Mouse (Mus musculus): ENCODE measurements at regions not wholly inside any gene's neighbourhood (a gene's known extent, or its start where the extent isn't known, plus 50 kb on each side); places are given as distances from the start of the nearest gene placed in this dataset.

- Histone ChIP-seq H3K4me3 (ENCODE audit: low read depth, low read length) (no peak overlapping the region), H3K36me3 (replicated peaks) (no peaks in the 10 kb centered on the region), H3K9me3 (replicated peaks) (peaks cover 48% of the 10 kb centered on the region), H3K27me3 (ENCODE audit: insufficient read depth, low read length) (no peaks in the 10 kb centered on the region), H3K4me1 (ENCODE audit: insufficient read depth, low read depth, low read length) (no peaks in the 10 kb centered on the region)
- TF ChIP-seq POLR2AphosphoS5 (IDR thresholded peaks at IDR 0.05; ENCODE audit: insufficient replicate concordance, low read depth, low read length) = no peak
- no peak for TF ChIP-seq CTCF (IDR thresholded peaks at IDR 0.05; ENCODE audit: low read depth, low read length)
- TF ChIP-seq GATA1 (IDR thresholded peaks at IDR 0.05; ENCODE audit: borderline replicate concordance, low read length) = no peak
- no peak for TF ChIP-seq TAL1 (conservative IDR thresholded peaks at IDR 0.05; ENCODE audit: low read depth, low read length)
- TF ChIP-seq GATA2 (IDR thresholded peaks at IDR 0.05; ENCODE audit: borderline replicate concordance, low read depth, low read length) = no peak
- no peak for ATAC-seq (ENCODE audit: extremely low read depth, insufficient number of reproducible peaks, low FRiP score, poor library complexity, severe bottlenecking)
- DNase-seq (ENCODE audit: low spot score) = no peak
These were observed 184.9 kb upstream of the Nlrp1b start for GRCm38 (mm10) chr11:71415451-71415850.

GRCm38 (mm10) chr11:71422291-71422840 lies 191.8 kb upstream of the Nlrp1b start:
- H3K4me1 ChIP-seq (ENCODE audit: insufficient read depth, low read depth, low read length) = no peaks in the 10 kb centered on the region
- ATAC-seq (ENCODE audit: extremely low read depth, insufficient number of reproducible peaks, low FRiP score, poor library complexity, severe bottlenecking) = no peak
- no peak overlapping the region for H3K4me3 ChIP-seq (ENCODE audit: low read depth, low read length)
- H3K9me3 ChIP-seq (replicated peaks) = peaks cover 54% of the 10 kb centered on the region
- H3K36me3 ChIP-seq (replicated peaks) = no peaks in the 10 kb centered on the region
- TF ChIP-seq TAL1 (conservative IDR thresholded peaks at IDR 0.05; ENCODE audit: low read depth, low read length) (no peak), CTCF (IDR thresholded peaks at IDR 0.05; ENCODE audit: low read depth, low read length) (no peak), POLR2AphosphoS5 (IDR thresholded peaks at IDR 0.05; ENCODE audit: insufficient replicate concordance, low read depth, low read length) (no peak), GATA2 (IDR thresholded peaks at IDR 0.05; ENCODE audit: borderline replicate concordance, low read depth, low read length) (no peak), GATA1 (IDR thresholded peaks at IDR 0.05; ENCODE audit: borderline replicate concordance, low read length) (no peak)
- no peaks in the 10 kb centered on the region for H3K27me3 ChIP-seq (ENCODE audit: insufficient read depth, low read length)
- no peak for DNase-seq (ENCODE audit: low spot score)

- ATAC-seq (ENCODE audit: extremely low read depth, insufficient number of reproducible peaks, low FRiP score, poor library complexity, severe bottlenecking) = no peak
- H3K4me1 ChIP-seq (ENCODE audit: insufficient read depth, low read depth, low read length) = no peaks in the 10 kb centered on the region
- no peaks in the 10 kb centered on the region for H3K36me3 ChIP-seq (replicated peaks)
- H3K9me3 ChIP-seq (replicated peaks) = peaks cover 52% of the 10 kb centered on the region
- TF ChIP-seq GATA1 (IDR thresholded peaks at IDR 0.05; ENCODE audit: borderline replicate concordance, low read length) = no peak
- DNase-seq (ENCODE audit: low spot score) = no peak
- H3K27me3 ChIP-seq (ENCODE audit: insufficient read depth, low read length) = no peaks in the 10 kb centered on the region
- H3K4me3 ChIP-seq (ENCODE audit: low read depth, low read length) = no peak overlapping the region
These were observed 192.7 kb upstream of the Nlrp1b start for GRCm38 (mm10) chr11:71423242-71423641.

GRCm38 (mm10) chr11:71424879-71425278 lies 194.3 kb upstream of the Nlrp1b start:
- DNase-seq (ENCODE audit: low spot score) (no peak), ATAC-seq (ENCODE audit: extremely low read depth, insufficient number of reproducible peaks, low FRiP score, poor library complexity, severe bottlenecking) (no peak)
- Histone ChIP-seq H3K27me3 (ENCODE audit: insufficient read depth, low read length) (no peaks in the 10 kb centered on the region), H3K4me1 (ENCODE audit: insufficient read depth, low read depth, low read length) (no peaks in the 10 kb centered on the region), H3K4me3 (ENCODE audit: low read depth, low read length) (no peak overlapping the region), H3K36me3 (replicated peaks) (no peaks in the 10 kb centered on the region), H3K9me3 (replicated peaks) (peaks cover 61% of the 10 kb centered on the region)
- TF ChIP-seq GATA1 (IDR thresholded peaks at IDR 0.05; ENCODE audit: borderline replicate concordance, low read length) (no peak), POLR2AphosphoS5 (IDR thresholded peaks at IDR 0.05; ENCODE audit: insufficient replicate concordance, low read depth, low read length) (no peak), CTCF (IDR thresholded peaks at IDR 0.05; ENCODE audit: low read depth, low read length) (no peak), TAL1 (conservative IDR thresholded peaks at IDR 0.05; ENCODE audit: low read depth, low read length) (no peak), GATA2 (IDR thresholded peaks at IDR 0.05; ENCODE audit: borderline replicate concordance, low read depth, low read length) (no peak)

- TF ChIP-seq POLR2AphosphoS5 (IDR thresholded peaks at IDR 0.05; ENCODE audit: insufficient replicate concordance, low read depth, low read length) = no peak
- DNase-seq (ENCODE audit: low spot score) = no peak
- H3K4me1 ChIP-seq (ENCODE audit: insufficient read depth, low read depth, low read length) = no peaks in the 10 kb centered on the region
- ATAC-seq (ENCODE audit: extremely low read depth, insufficient number of reproducible peaks, low FRiP score, poor library complexity, severe bottlenecking) = no peak
- no peak overlapping the region for H3K4me3 ChIP-seq (ENCODE audit: low read depth, low read length)
- H3K27me3 ChIP-seq (ENCODE audit: insufficient read depth, low read length) = no peaks in the 10 kb centered on the region
- peaks cover 65% of the 10 kb centered on the region for H3K9me3 ChIP-seq (replicated peaks)
- H3K36me3 ChIP-seq (replicated peaks) = no peaks in the 10 kb centered on the region
These were observed 199.2 kb upstream of the Nlrp1b start for GRCm38 (mm10) chr11:71429739-71430138.

- H3K4me1 ChIP-seq (ENCODE audit: insufficient read depth, low read depth, low read length) = no peaks in the 10 kb centered on the region
- H3K4me3 ChIP-seq (ENCODE audit: low read depth, low read length) = no peak overlapping the region
- no peaks in the 10 kb centered on the region for H3K27me3 ChIP-seq (ENCODE audit: insufficient read depth, low read length)
- peaks cover 74% of the 10 kb centered on the region for H3K9me3 ChIP-seq (replicated peaks)
- no peak for ATAC-seq (ENCODE audit: extremely low read depth, insufficient number of reproducible peaks, low FRiP score, poor library complexity, severe bottlenecking)
- no peaks in the 10 kb centered on the region for H3K36me3 ChIP-seq (replicated peaks)
- TF ChIP-seq TAL1 (conservative IDR thresholded peaks at IDR 0.05; ENCODE audit: low read depth, low read length) (no peak), POLR2AphosphoS5 (IDR thresholded peaks at IDR 0.05; ENCODE audit: insufficient replicate concordance, low read depth, low read length) (no peak), CTCF (IDR thresholded peaks at IDR 0.05; ENCODE audit: low read depth, low read length) (no peak), GATA2 (IDR thresholded peaks at IDR 0.05; ENCODE audit: borderline replicate concordance, low read depth, low read length) (no peak), GATA1 (IDR thresholded peaks at IDR 0.05; ENCODE audit: borderline replicate concordance, low read length) (no peak)
- no peak for DNase-seq (ENCODE audit: low spot score)
These were observed 203.7 kb upstream of the Nlrp1b start for GRCm38 (mm10) chr11:71434241-71434640.

- TF ChIP-seq GATA2 (IDR thresholded peaks at IDR 0.05; ENCODE audit: borderline replicate concordance, low read depth, low read length) = no peak
- no peak for TF ChIP-seq CTCF (IDR thresholded peaks at IDR 0.05; ENCODE audit: low read depth, low read length)
- no peak for TF ChIP-seq TAL1 (conservative IDR thresholded peaks at IDR 0.05; ENCODE audit: low read depth, low read length)
- no peak for TF ChIP-seq POLR2AphosphoS5 (IDR thresholded peaks at IDR 0.05; ENCODE audit: insufficient replicate concordance, low read depth, low read length)
- TF ChIP-seq GATA1 (IDR thresholded peaks at IDR 0.05; ENCODE audit: borderline replicate concordance, low read length) = no peak
- H3K4me3 ChIP-seq (ENCODE audit: low read depth, low read length) = no peak overlapping the region
- H3K4me1 ChIP-seq (ENCODE audit: insufficient read depth, low read depth, low read length) = no peaks in the 10 kb centered on the region
- ATAC-seq (ENCODE audit: extremely low read depth, insufficient number of reproducible peaks, low FRiP score, poor library complexity, severe bottlenecking) = no peak
- H3K27me3 ChIP-seq (ENCODE audit: insufficient read depth, low read length) = no peaks in the 10 kb centered on the region
- no peak for DNase-seq (ENCODE audit: low spot score)
- no peaks in the 10 kb centered on the region for H3K36me3 ChIP-seq (replicated peaks)
- H3K9me3 ChIP-seq (replicated peaks) = peaks cover 74% of the 10 kb centered on the region
These were observed 204.4 kb upstream of the Nlrp1b start for GRCm38 (mm10) chr11:71434886-71435285.
